Mouse (Mus musculus) embryonic facial prominence, embryonic 15.5 days (tissue): ENCODE results near the gene Nr2f2. TPM values are rescaled to one million over a fixed set of nuclear protein-coding genes. Genes with fewer than 3 reads are reported as not detected.

Source experiments
- ATAC-seq: fragments of 200-750 bp; cut with Nextera tagmentation; 2 replicates; pipeline ENCODE4 v1.8.0; 2017; ENCODE audit warnings: low read depth, moderate TSS enrichment; ENCODE audit not compliant: insufficient number of reproducible peaks, low FRiP score, low TSS enrichment
- H3K27ac ChIP-seq: fragments of 300-500 bp; sonication (generic); replicated peaks from 2 replicates; pipeline ENCODE4 v1.5.1; 2015; ENCODE audit warnings: mild to moderate bottlenecking, inconsistent platforms
- H3K27me3 ChIP-seq: fragments of 300-500 bp; sonication (generic); 2 replicates; pipeline ENCODE4 v1.6.1; 2015; ENCODE audit warnings: inconsistent platforms
- H3K36me3 ChIP-seq: fragments of 300-500 bp; sonication (generic); 2 replicates; pipeline ENCODE4 v1.6.1; 2015; ENCODE audit warnings: mild to moderate bottlenecking, inconsistent platforms
- H3K4me1 ChIP-seq: fragments of 300-500 bp; sonication (generic); 2 replicates; pipeline ENCODE4 v1.6.1; 2015; ENCODE audit warnings: inconsistent platforms
- H3K4me2 ChIP-seq: fragments of 300-500 bp; sonication (generic); replicated peaks from 2 replicates; pipeline ENCODE4 v1.6.1; 2015; ENCODE audit warnings: mild to moderate bottlenecking, inconsistent platforms
- H3K4me3 ChIP-seq: fragments of 300-500 bp; sonication (generic); replicated peaks from 2 replicates; pipeline ENCODE4 v1.5.1; 2015; ENCODE audit warnings: mild to moderate bottlenecking, inconsistent platforms
- H3K9ac ChIP-seq: fragments of 300-500 bp; sonication (generic); 2 replicates; pipeline ENCODE4 v1.6.1; 2015; ENCODE audit warnings: inconsistent platforms
- H3K9me3 ChIP-seq: fragments of 300-500 bp; sonication (generic); replicated peaks from 2 replicates; pipeline ENCODE4 v1.6.1; 2016; ENCODE audit warnings: inconsistent platforms
- WGBS: fragments of 180-500 bp; shearing (Covaris S2); methylation state at CpG from one replicate; pipeline ENCODE4 v1.1.7; 2015; 5-methylcytosine and 5-hydroxymethylcytosine counted together
- polyA plus RNA-seq: library from polyadenylated mRNA; unstranded; fragments of >200 nt; fragmentation: Nextera tagmentation; extraction: Ambion mirVana; gene quantifications from 2 replicates; pipeline ENCODE4 v1.2.1, GENCODE M21; 2015

Gene Nr2f2
- polyA plus RNA-seq, 1 experiment from 2014 or later, result 35.6 TPM

GRCm38 (mm10) chr7:70349981-70350670 lies 16.4 kb downstream of the Nr2f2 start:
- H3K36me3 ChIP-seq, result no peaks in the 10 kb centered on the region
- peaks cover 22% of the 10 kb centered on the region for H3K4me1 ChIP-seq
- H3K4me3 ChIP-seq, result peak overlapping the region; percentile 58
- H3K27ac ChIP-seq, result peak overlapping the region; percentile 90; the same call in 1 of the 2 replicates
- peak overlapping the region; percentile 69 for H3K4me2 ChIP-seq
- H3K9ac ChIP-seq, result no peak overlapping the region
- no peak for ATAC-seq
- H3K27me3 ChIP-seq, result peaks cover 50% of the 10 kb centered on the region
- 23% methylated on average over 20 of the region's 20 CpGs for WGBS
- no peaks in the 10 kb centered on the region for H3K9me3 ChIP-seq

GRCm38 (mm10) chr7:70348977-70349615 lies 17.4 kb downstream of the Nr2f2 start:
- Histone ChIP-seq H3K4me3 (no peak overlapping the region), H3K9me3 (no peaks in the 10 kb centered on the region), H3K4me1 (peaks cover 22% of the 10 kb centered on the region), H3K27ac (no peak overlapping the region), H3K4me2 (no peak overlapping the region), H3K9ac (no peak overlapping the region), H3K27me3 (peaks cover 52% of the 10 kb centered on the region), H3K36me3 (no peaks in the 10 kb centered on the region)
- no peak for ATAC-seq
- 33% methylated on average over 11 of the region's 11 CpGs for WGBS

- Histone ChIP-seq H3K27ac (no peak overlapping the region; the same call in 1 of the 2 replicates), H3K27me3 (peaks cover 60% of the 10 kb centered on the region), H3K4me2 (peak overlapping the region; percentile 1; the same call in 1 of the 2 replicates), H3K9ac (no peak overlapping the region), H3K36me3 (no peaks in the 10 kb centered on the region), H3K4me1 (peaks cover 22% of the 10 kb centered on the region), H3K4me3 (no peak overlapping the region), H3K9me3 (no peaks in the 10 kb centered on the region)
- WGBS, result 38% methylated on average over 30 of the region's 30 CpGs
- ATAC-seq, result no peak
Observed at GRCm38 (mm10) chr7:70348064-70348976, 18.2 kb downstream of the Nr2f2 start.

GRCm38 (mm10) chr7:70347618-70347958 lies 18.9 kb downstream of the Nr2f2 start:
- peaks cover 67% of the 10 kb centered on the region for H3K27me3 ChIP-seq
- no peak overlapping the region for H3K9ac ChIP-seq
- WGBS, result 40% methylated on average over 14 of the region's 14 CpGs
- no peak overlapping the region for H3K4me2 ChIP-seq
- no peak overlapping the region for H3K27ac ChIP-seq
- no peak overlapping the region for H3K4me3 ChIP-seq
- ATAC-seq, result no peak
- peaks cover 22% of the 10 kb centered on the region for H3K4me1 ChIP-seq
- no peaks in the 10 kb centered on the region for H3K36me3 ChIP-seq
- no peaks in the 10 kb centered on the region for H3K9me3 ChIP-seq

GRCm38 (mm10) chr7:70346951-70347617 lies 19.5 kb downstream of the Nr2f2 start:
- H3K27me3 ChIP-seq, result peaks cover 68% of the 10 kb centered on the region
- H3K36me3 ChIP-seq, result no peaks in the 10 kb centered on the region
- 41% methylated on average over 20 of the region's 20 CpGs for WGBS
- H3K4me1 ChIP-seq, result peaks cover 22% of the 10 kb centered on the region
- H3K4me2 ChIP-seq, result 0 out of 2 replicates have a peak overlapping the region, but pooled peaks have one; percentile 82
- no peak overlapping the region for H3K27ac ChIP-seq
- H3K4me3 ChIP-seq, result no peak overlapping the region
- no peak overlapping the region for H3K9ac ChIP-seq
- ATAC-seq, result no peak
- H3K9me3 ChIP-seq, result no peaks in the 10 kb centered on the region

GRCm38 (mm10) chr7:70346010-70346536 lies 20.5 kb downstream of the Nr2f2 start:
- ATAC-seq, result peak; percentile 35; the same call in 1 of the 2 replicates
- H3K27ac ChIP-seq, result no peak overlapping the region
- H3K36me3 ChIP-seq, result no peaks in the 10 kb centered on the region
- H3K9me3 ChIP-seq, result no peaks in the 10 kb centered on the region
- peak overlapping the region; percentile 82 for H3K4me2 ChIP-seq
- peak overlapping the region; percentile 42 for H3K4me3 ChIP-seq
- H3K27me3 ChIP-seq, result peaks cover 76% of the 10 kb centered on the region
- peak overlapping the region; percentile 21; the same call in 1 of the 2 replicates for H3K9ac ChIP-seq
- WGBS, result 1% methylated on average over 35 of the region's 35 CpGs
- peaks cover 22% of the 10 kb centered on the region for H3K4me1 ChIP-seq

- peaks cover 90% of the 10 kb centered on the region for H3K27me3 ChIP-seq
- 50% methylated on average over 5 of the region's 5 CpGs for WGBS
- H3K9ac ChIP-seq, result no peak overlapping the region
- H3K4me1 ChIP-seq, result peaks cover 12% of the 10 kb centered on the region
- no peak overlapping the region for H3K4me2 ChIP-seq
- no peaks in the 10 kb centered on the region for H3K9me3 ChIP-seq
- H3K36me3 ChIP-seq, result no peaks in the 10 kb centered on the region
- ATAC-seq, result no peak
- no peak overlapping the region for H3K27ac ChIP-seq
- H3K4me3 ChIP-seq, result no peak overlapping the region
Observed at GRCm38 (mm10) chr7:70343426-70343825, 23.1 kb downstream of the Nr2f2 start.

GRCm38 (mm10) chr7:70342771-70343170 lies 23.8 kb downstream of the Nr2f2 start:
- H3K4me3 ChIP-seq, result no peak overlapping the region
- 47% methylated on average over 8 of the region's 8 CpGs for WGBS
- H3K27ac ChIP-seq, result no peak overlapping the region
- H3K9ac ChIP-seq, result no peak overlapping the region
- H3K4me2 ChIP-seq, result no peak overlapping the region
- no peak for ATAC-seq
- no peaks in the 10 kb centered on the region for H3K9me3 ChIP-seq
- peaks cover 90% of the 10 kb centered on the region for H3K27me3 ChIP-seq
- H3K36me3 ChIP-seq, result no peaks in the 10 kb centered on the region
- H3K4me1 ChIP-seq, result peaks cover 14% of the 10 kb centered on the region

- Histone ChIP-seq H3K4me3 (no peak overlapping the region), H3K27ac (no peak overlapping the region), H3K4me2 (no peak overlapping the region), H3K9ac (no peak overlapping the region), H3K36me3 (no peaks in the 10 kb centered on the region), H3K4me1 (peaks cover 16% of the 10 kb centered on the region), H3K27me3 (peaks cover 90% of the 10 kb centered on the region), H3K9me3 (no peaks in the 10 kb centered on the region)
- 50% methylated on average over 2 of the region's 2 CpGs for WGBS
- ATAC-seq, result no peak
Observed at GRCm38 (mm10) chr7:70342076-70342475, 24.5 kb downstream of the Nr2f2 start.

- ATAC-seq, result peak; percentile 51; the same call in 1 of the 2 replicates
- 45% methylated on average over 12 of the region's 12 CpGs for WGBS
- H3K27ac ChIP-seq, result no peak overlapping the region
Observed at GRCm38 (mm10) chr7:70339998-70340630, 26.4 kb downstream of the Nr2f2 start.

More at GRCm38 (mm10) chr7:70339998-70340630, 26.4 kb downstream of the Nr2f2 start:
- Histone ChIP-seq H3K4me2 (no peak overlapping the region), H3K27me3 (peaks cover 90% of the 10 kb centered on the region), H3K36me3 (no peaks in the 10 kb centered on the region), H3K4me1 (peaks cover 6% of the 10 kb centered on the region), H3K9ac (no peak overlapping the region), H3K9me3 (no peaks in the 10 kb centered on the region), H3K4me3 (no peak overlapping the region)
